8 mouse cellular contexts compared by ENCODE assay signal in genomic region chr15:102716132-102716531, GRCm38 (mm10). TPM values are rescaled to one million over a fixed set of nuclear protein-coding genes. Genes with fewer than 3 reads are reported as not detected.
DNase-seq lines count a peak whose midpoint lies in the region; ATAC-seq lines count a peak whose summit lies in the region.
"Had no signal": no experiment of that assay in that cellular context is flagged by ENCODE, and none has a peak within 500 bp of the region (broad histone marks: within the 10 kb centered on the region; RNA-seq: fewer than 3 reads in every experiment).

No protein-coding gene starts in this region.

- H3K27me3 ChIP-seq in embryonic facial prominence, embryonic 12.5 days, result no peaks in the 10 kb centered on the region
- no peaks in the 10 kb centered on the region for H3K27me3 ChIP-seq in hindbrain, embryonic 14.5 days (ENCODE audit: control insufficient read depth, insufficient read depth, low read length)

- peaks cover 15% of the 10 kb centered on the region for H3K4me1 ChIP-seq in embryonic facial prominence, embryonic 12.5 days
- peaks cover 6% of the 10 kb centered on the region; the same call in 1 of the 2 replicates for H3K4me1 ChIP-seq in hindbrain, embryonic 14.5 days (replicated peaks; ENCODE audit: control insufficient read depth, insufficient read depth, low read length)

- H3K36me3 ChIP-seq in embryonic facial prominence, embryonic 12.5 days, result peaks cover 65% of the 10 kb centered on the region
- peaks cover 78% of the 10 kb centered on the region for H3K36me3 ChIP-seq in hindbrain, embryonic 14.5 days (replicated peaks; ENCODE audit: control insufficient read depth, insufficient read depth)

- ATAC-seq in embryonic facial prominence, embryonic 12.5 days (ENCODE audit: insufficient number of reproducible peaks, insufficient read depth, low FRiP score, low TSS enrichment), result peak; percentile 66
- no peak for ATAC-seq in hindbrain, embryonic 14.5 days (ENCODE audit: low FRiP score)

- peak; percentile 30 to 51 for DNase-seq in lung, adult 18-20 months
- no peak for DNase-seq in lung, postnatal 25 days (ENCODE audit: low spot score)
- DNase-seq in heart, postnatal 4 days, result peak; percentile 69
- DNase-seq in lung, postnatal 36 days, result peak; percentile 49
- no peak for DNase-seq in hindbrain, embryonic 14.5 days (ENCODE audit: low spot score)
- no peak for DNase-seq in right cerebral cortex, postnatal 14 days
- DNase-seq: left cerebral cortex, postnatal 4 days had no signal

- H3K9ac ChIP-seq in embryonic facial prominence, embryonic 12.5 days, result 0 out of 2 replicates have a peak overlapping the region, but pooled peaks have one; percentile 15
- no peak overlapping the region for H3K9ac ChIP-seq in hindbrain, embryonic 14.5 days

- 0 out of 2 replicates have a peak overlapping the region, but pooled peaks have one; percentile 37 for H3K27ac ChIP-seq in embryonic facial prominence, embryonic 12.5 days
- H3K27ac ChIP-seq in hindbrain, embryonic 14.5 days, result no peak overlapping the region

- H3K9me3 ChIP-seq in embryonic facial prominence, embryonic 12.5 days, result no peaks in the 10 kb centered on the region
- H3K9me3 ChIP-seq in hindbrain, embryonic 14.5 days (ENCODE audit: control insufficient read depth, low read length), result no peaks in the 10 kb centered on the region

- no peak overlapping the region for H3K4me2 ChIP-seq in embryonic facial prominence, embryonic 12.5 days (replicated peaks)
- H3K4me2 ChIP-seq in hindbrain, embryonic 14.5 days (replicated peaks), result no peak overlapping the region

- no peak overlapping the region for H3K4me3 ChIP-seq in embryonic facial prominence, embryonic 12.5 days
- H3K4me3 ChIP-seq in hindbrain, embryonic 14.5 days (replicated peaks; ENCODE audit: low read length), result no peak overlapping the region

- 60% methylated on average over 12 of the region's 12 CpGs for WGBS in embryonic facial prominence, embryonic 12.5 days
- WGBS in hindbrain, embryonic 14.5 days, result 71% methylated on average over 12 of the region's 12 CpGs

RNA-seq across cellular contexts. Expression of gene Calcoco1, which starts 5.8 kb away (rescaled TPM):
- 46.4 and 50.2 TPM in 2 replicates for polyA plus RNA-seq in embryonic facial prominence, embryonic 12.5 days (2016; fragmentation: Nextera tagmentation; extraction: Ambion mirVana)
- total RNA-seq in heart, postnatal 4 days (2021), result 10 to 100 TPM; 65.6 to 71.0 TPM
- 32.2 and 33.1 TPM in 2 replicates for polyA plus RNA-seq in hindbrain, embryonic 14.5 days (2014; fragmentation: Nextera tagmentation; extraction: Ambion mirVana)

RNA-seq across cellular contexts. Expression of gene Atp5g2, which starts 44.0 kb away (rescaled TPM):
- 61.0 and 68.1 TPM in 2 replicates for polyA plus RNA-seq in embryonic facial prominence, embryonic 12.5 days (2016; fragmentation: Nextera tagmentation; extraction: Ambion mirVana)
- total RNA-seq in heart, postnatal 4 days (2021), result 10 to 100 TPM; 34.9 to 35.2 TPM
- 47.5 and 63.4 TPM in 2 replicates for polyA plus RNA-seq in hindbrain, embryonic 14.5 days (2014; fragmentation: Nextera tagmentation; extraction: Ambion mirVana)

Comparison
In these comparisons a context has a peak if more than half of its experiments do, and no peak if none do; other contexts are left out.
1. DNase-seq: peak in lung, adult 18-20 months (2 of 2), heart, postnatal 4 days (single experiment) and lung, postnatal 36 days (single experiment); none in lung, postnatal 25 days (single experiment), hindbrain, embryonic 14.5 days (single experiment) and right cerebral cortex, postnatal 14 days (single experiment).